Mouse (Mus musculus): ENCODE results near the gene Drc1. TPM values are rescaled to one million over a fixed set of nuclear protein-coding genes. Genes with fewer than 3 reads are reported as not detected.

Drc1 gene
- total RNA-seq (2021): under 1 TPM in 1 of 2 experiments, not detected in 1; 0.49 TPM
- long read RNA-seq, experiment 1: 0 reads
- long read RNA-seq, experiment 2: 0 reads

DNA sequence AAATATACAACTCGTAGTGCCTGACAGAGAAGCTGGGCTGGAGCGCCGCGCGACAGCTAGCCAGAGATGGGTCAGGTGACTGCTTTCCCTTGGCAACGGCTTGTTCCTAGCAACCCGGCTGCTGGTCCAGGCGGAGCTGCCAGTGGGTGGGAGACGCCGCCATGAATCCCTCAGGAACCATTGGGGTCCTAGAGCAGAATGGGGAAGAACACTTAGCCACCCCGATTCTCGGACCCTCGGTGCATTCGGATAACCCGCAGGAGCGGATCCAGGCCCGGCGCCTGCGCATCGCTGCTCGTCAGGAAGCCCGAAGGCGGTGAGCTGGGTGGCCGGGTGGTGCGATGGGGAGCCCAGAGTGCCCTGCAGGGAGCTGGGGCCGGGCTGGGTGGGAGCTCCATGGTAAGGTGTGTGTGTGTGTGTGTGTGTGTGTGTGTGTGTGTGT, at the start of gene Drc1:
Drc1 (plus strand) TSS at position 98 of the 442 bp plus-strand sequence.
- peak; percentile 31 for DNase-seq

DNA sequence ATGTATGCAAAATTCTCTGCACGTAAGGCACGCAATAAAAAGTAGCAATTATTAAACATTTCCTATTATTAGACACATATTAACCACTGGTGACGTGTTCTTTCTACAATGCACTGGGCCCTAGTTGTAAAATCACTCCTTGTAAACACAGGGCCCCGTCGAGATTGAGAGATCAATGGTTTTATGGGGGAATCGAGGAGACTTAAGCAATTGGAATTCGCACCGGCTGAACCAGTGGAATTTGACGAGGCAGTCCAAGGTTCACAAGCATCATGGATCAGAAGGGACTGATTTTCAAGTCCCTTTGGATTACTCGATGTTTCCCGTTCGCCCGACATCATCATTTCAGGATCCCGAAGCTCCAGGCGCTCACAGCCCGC, 49.3 kb upstream of the Drc1 start:
- no peak for DNase-seq

DNA sequence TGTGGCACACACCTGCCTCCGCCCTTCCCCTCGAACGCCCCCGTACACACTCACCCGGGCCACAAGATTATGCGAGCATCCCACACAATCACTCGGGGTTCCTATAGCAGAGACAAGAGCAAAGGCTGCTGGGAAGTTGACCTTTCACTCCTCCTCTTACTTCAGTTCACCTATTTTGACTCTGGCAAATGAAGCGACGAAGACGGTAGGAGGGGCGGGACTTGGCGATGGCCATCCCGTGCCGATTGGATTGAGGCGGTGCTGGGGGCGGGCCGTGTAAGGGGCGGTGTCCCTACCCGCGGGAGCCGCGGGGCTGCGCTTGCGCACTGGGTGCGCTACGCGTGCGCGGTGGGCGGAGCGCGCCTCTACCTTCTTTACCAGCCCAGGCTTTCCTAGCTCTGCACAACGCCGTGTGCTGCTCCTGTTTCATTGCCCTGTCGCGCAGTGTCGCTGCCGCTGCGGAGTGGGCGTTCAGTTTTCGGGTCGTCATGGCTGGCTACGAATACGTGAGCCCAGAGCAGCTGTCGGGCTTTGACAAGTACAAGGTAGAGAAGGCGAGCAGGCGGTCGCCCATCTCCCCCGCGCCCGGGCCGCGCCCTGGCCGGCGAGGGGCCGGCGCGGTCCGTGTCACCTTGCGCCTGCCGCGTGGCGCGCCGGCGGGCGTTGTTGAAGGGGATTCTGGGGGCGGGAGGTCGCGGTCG, 48.8 kb upstream of the Drc1 start, which contains the start of gene Selenoi:
Selenoi (plus strand) TSS at position 311 of the 701 bp plus-strand sequence.
- DNase-seq: peak; percentile 97

DNA sequence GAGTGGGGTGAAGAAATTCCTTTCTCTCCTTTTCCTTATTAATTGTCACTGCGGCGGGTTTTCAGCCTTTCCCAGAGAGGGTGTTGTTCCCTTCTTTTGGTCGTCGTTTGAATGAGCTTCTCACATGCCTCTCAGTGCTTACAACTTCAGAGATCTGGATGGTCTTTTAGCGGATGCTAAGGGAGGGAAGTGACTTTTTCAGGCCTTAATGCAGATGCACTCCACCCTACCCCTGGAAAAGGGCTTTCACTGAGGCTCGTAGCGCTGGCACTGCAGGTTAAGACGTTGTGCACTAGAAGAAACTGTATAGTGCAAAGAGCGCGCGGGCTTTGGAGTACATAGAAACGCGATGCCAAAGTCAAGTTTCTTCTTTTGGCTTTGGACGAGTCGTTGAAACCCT, 48.1 kb upstream of the Drc1 start:
- no peak for DNase-seq

DNA sequence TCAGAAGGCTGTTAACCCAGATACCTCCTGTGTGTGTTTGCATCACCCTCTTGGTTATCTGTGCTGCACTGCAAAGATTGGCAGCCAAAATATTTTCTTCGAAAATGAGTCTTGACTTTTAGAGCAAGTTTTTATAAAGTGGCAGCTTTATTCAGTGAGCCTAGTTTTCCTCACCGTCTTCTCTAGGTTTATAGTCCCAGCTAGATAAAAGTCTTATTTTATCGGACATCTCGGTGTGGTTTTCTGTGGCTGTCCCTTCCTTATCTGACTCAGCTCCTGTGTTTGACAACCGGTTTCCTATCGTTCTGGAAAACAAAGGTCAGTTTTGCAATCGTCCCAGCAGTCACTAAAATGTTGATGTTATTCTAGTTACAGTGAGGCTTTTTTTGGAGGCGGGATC, 47.2 kb upstream of the Drc1 start:
- no peak for DNase-seq

DNA sequence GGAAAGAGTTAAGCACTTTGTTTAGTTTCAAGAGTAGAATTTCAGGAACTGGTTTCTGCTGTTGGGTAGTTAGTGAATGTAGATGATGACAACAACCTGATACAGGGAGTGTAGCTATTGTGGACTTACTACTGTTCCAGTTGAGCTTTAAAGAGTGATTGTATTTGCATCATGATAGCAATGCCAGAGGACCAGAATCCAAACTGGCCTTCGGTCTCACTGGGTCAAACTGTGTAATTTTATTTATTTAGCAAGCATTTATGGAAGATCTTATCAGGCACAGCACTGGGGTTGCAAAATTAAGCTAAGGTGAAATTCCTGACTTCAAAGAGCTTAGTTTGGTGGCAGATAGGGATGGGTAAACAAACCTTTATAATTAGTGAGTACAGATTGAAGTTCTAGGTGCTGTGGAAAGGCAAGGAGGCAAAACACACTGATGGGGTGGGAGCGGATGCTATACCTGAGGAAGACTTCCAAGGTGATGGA, 45.5 kb upstream of the Drc1 start:
- DNase-seq: no peak

DNA sequence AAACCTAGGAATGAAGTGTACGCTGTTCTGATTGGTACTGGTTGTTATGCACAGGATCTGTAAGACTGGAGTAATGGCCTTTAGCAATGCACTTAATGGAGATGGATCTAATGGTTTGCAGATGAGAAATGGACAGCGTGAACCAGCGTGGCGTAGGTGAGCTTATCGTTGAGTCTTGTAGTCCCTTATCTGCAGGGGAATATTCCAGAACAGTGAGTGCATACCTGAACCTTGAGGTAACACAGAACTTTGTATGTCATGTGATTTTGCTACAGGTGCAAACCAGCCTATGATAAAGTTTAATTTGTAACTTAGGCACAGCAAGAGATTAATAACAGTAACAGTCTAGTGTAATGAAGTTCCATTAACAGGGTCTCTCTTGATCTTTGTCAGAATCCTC, 42.7 kb upstream of the Drc1 start:
- no peak for DNase-seq

DNA sequence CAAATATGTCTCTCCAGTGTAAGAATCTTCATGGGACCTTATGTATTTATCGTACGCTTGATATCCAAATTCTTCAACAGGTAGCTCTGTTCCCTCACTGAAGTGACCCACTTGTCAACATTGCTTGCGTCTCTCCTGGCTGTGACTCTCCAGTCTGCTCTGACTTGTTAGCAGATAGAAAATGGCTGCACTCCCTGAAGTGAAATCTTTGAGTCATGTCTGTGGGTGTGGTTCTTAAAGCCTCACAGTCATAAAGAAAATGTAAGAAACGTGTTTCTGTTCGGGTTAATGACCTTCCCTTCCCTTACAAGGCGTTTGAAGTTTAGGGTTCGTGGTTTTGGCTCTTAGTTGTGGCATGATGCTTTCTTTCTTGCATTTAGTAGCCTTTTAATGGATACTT, 40.6 kb upstream of the Drc1 start:
- no peak for DNase-seq

DNA sequence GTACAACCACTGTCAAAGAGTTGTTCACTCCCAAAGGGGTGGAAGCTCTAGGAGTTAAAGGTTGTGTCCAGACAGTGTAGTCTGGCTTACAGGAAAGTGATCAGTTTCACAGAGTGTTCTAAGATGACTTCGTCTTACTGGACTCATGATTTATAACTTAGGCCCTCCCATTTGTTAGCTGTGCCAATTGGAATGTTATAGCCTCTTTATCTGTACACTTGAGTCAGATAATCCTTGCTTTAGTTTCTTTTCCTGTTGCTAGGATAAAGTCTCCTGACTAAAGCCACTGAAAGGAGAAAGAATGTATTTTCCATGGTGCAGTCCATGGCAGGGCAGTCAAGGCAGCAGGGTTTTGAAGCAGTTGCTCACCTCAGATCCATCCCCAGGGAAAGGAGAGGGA, 38.8 kb upstream of the Drc1 start:
- no peak for DNase-seq

DNA sequence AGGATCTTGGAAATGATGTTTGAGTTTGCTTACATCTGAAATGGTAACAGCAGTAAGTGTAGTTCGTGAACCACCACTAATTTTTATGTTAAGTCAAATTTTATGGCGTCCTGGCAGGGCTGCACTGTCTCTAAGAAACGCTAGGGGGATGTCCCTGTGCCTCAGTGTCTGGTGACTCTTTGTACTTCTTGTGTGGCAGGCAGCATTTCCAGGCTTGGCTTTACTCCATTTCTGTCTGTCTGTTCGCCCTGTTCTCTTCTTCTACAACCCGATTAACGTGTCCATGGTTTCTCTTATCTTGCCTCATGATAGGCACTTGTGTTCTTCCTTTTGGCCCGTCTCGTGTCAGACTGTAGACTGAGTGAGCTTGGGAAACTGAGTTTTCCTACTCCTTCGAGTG, 37.4 kb upstream of the Drc1 start:
- no peak for DNase-seq

DNA sequence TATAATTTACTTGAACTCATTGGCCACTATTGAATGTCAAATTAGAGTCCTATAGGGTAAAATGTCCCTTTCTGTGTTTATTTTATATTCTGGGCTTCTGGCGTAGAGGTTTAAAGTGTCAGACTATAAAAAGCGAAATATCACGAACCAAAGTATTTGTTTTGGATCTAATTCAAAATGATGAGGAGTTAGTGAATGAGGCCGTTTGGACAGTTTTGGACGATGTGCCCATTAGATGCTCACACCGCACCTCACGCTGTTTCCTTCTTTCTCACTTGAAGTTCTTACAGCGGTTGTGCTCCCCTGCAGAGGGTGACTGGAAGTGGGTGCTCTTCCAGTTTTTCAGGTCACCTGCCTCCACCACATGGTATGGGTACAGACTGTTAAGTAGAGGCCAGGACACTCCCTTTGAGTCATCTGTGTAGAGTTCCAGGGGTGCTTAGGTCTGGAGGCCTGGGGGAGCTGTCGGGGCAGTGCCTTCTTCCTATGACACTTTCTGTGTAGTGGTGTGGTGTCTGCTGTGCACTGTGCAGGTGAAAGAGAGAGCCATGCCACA, 35.2 kb upstream of the Drc1 start:
- DNase-seq: no peak

DNA sequence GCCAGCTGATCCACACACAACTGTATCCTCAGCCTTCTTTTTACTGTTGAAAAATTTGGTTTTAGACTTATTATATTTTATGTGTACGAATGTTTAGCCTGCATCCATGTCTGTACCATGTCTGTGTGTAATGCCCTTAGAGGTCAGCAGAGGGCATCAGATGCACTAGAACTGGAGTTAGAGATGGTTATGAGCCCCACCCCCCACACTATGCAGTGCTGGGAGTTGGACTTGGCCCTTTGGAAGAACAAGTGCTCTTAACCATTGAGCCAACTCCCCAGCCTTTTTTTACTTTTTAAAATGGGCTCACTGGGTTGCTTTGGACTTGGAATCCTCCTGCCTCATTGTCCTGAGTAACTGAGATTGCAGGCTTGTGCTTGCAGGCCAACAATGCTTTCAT, 33.5 kb upstream of the Drc1 start:
- DNase-seq: no peak

DNA sequence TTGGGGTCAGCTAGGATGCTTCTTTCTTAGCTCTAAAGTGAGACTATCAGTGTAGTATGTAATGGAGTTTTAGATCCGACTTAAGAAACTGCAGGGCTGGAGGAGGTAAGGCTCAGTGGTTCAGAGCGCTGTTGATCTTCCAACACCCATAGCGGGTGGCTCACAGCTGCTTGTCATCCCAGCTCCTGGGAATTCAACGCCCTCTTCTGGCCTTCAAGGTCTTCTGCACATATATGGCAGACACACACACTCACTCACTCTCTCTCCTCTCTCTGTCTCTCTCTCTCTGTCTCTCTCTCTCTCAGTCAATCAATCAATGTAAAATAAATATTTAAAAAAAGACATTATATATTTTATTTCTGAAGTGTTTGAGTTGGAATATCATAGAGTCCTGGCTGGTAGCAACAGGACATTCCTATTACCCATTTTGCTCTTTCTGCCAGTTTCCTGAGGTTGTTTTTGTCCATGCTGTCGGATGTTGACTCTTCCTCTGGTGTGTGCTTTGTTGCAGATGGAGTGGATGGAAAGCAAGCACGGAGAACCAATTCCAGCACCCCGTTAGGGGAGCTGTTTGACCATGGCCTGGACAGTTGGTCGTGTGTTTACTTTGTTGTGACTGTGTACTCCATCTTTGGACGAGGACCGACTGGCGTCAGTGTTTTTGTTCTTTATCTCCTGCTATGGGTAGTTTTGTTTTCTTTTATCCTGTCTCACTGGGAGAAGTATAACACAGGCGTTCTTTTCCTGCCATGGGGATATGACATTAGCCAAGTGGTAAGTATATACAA, 25.4 kb upstream of the Drc1 start:
- DNase-seq: no peak

DNA sequence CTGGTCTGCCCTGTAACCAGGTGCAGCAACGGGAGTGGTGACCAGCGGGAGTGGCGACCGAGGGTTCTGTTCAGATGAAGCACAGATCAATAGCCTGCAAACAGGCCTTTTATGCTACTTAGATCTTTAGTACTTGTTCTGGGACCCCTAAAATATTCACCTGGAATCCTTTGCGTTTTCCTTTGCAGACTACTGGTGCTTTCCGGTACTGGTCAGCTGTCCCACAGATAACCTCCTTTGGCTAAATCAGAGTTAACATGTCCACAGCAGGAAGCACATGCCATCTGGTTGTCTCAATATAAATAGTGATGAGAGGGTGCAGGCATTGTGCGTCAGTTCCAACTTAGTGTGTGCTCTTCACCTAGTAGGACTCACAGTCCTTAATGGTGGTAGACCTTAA, 22.4 kb upstream of the Drc1 start:
- no peak for DNase-seq

DNA sequence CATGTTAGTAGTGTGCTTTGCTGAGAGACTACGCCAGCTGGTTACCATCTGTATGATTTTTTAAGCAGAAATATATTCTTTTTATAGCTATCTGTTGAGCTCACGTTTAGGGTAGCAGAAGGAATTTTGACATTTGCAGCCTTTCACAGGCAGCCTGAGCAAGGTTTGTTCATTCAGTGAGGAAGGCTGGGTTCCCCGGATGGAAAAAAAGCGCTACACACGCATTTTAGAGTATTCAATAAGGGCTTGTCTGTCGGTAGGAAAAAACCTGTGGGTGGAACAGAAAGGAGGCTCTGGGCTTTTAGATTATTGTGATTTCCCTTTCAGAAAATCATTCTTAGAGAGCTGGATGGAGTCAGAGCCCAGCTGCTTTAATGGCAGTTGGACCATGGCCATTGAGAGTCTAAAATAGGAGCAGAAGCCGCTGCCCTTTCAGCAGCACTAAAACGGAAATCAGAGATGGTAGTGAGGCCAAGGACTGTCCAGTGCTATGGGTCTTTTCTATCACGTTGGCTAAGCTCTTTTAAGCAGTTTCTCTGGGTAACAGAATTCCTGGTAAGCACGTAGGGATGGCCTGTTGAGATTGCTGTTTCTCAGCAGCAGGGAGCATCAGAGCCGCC, 10.5 kb upstream of the Drc1 start:
- peak; percentile 21 for DNase-seq

DNA sequence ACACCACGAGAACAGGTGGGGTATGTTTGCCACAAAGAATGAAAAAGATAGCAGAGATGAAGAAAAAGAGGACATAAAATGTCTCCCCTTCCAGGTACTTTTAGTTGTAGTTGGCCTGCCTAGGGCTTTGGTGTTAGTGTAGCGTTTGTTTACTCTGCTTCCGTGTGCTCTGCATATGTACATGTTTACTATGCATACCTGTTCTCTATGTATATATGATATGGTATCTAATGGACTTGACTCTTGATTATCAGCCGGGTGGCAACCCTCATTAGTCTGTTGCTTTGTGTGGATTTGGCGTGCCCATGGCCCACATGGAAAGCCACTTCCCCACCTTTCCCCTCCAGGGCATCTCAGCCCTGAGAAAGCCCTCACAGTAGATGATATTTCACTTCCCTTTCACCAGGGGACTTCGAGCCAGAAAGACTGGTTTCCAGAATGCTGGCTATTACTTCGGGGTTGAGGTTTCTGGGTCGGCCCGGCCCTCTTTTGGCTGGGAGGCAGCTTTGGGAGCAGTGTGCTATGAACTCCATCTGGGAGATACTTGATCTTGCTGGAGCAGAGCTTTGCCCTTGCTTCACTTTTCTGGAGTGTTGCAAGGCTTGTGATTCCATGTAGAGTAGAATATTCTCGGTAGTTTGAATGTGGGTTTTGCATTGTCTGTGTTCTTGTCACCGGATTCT, 9.4 kb upstream of the Drc1 start:
- peak; percentile 45 for DNase-seq

DNA sequence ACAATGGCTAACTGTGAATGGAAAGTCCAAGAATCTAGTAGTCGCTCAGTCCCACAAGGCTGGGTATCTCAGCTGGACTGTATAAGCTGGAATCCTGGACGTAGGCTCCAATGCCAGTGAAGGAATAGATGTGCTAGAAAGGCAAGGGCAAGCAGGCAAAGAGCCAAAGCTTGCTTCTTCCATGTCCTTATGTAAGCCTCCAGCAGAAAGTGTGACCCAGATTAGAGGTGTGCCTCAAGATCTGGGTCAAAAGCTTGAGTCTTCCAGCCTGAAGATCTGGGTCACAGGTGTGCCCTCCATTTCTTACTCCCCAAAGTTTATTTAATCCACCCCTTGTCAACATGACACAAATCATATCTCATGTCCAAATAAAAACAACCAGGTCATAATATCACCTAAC, 4.8 kb upstream of the Drc1 start:
- no peak for DNase-seq

DNA sequence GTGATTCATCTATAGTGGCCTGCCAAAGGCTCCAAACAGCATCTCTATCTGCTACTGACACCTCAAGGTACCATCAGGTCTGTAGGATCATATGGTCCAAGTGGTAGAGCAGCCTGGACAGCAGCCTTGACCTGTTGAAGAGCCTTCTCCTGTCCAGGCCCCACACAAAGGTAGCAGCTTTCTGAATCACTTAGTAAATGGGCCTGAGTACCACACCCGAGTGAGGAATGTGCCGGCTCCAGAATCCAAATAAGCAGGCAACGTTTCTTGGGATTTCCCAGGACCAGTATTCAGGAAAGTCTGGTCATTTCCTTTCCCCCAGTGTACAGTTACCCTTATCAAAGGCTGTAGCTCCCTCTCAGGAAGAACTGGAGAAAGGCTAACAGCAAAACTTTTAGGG, 2.2 kb upstream of the Drc1 start:
- DNase-seq: no peak

DNA sequence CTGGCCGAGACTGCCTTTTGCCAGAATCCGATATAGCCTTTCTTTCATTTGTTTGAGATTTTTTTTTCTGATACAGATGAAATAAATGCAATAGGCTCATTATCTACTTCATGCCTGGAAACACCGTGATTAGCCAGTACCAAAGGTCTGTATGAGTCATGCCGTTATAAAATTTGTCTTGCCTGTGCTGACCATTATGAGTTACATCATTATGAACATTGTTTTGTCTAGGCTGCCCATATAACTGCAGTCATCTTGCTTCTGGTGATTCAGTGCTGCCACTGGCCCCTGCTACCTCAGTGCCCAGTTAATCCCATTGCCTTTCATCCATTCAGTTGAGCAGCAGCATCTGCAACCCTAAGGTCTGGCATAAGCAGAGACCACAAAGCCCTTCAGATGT, 1.7 kb upstream of the Drc1 start:
- DNase-seq: no peak

DNA sequence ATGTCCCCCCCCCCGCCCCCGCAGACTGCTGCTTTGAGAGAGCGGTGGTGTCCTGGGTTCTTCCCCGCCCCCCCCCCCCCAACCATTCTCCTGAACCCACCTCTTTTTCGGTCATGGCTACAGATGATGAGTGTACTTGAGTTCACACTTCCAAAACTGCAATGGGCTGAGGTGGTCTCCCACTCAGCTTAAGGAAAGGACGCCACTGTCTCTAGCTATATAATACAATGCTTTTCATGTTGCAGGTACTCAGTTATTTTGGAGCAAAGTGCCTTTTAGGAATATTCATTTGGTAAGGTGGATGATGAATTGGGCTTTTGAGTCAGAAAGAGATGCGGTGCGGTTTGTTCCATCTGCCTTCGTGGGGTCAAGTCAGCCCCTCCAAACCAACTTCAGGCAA, 324 bp upstream of the Drc1 start:
- DNase-seq: no peak

DNA sequence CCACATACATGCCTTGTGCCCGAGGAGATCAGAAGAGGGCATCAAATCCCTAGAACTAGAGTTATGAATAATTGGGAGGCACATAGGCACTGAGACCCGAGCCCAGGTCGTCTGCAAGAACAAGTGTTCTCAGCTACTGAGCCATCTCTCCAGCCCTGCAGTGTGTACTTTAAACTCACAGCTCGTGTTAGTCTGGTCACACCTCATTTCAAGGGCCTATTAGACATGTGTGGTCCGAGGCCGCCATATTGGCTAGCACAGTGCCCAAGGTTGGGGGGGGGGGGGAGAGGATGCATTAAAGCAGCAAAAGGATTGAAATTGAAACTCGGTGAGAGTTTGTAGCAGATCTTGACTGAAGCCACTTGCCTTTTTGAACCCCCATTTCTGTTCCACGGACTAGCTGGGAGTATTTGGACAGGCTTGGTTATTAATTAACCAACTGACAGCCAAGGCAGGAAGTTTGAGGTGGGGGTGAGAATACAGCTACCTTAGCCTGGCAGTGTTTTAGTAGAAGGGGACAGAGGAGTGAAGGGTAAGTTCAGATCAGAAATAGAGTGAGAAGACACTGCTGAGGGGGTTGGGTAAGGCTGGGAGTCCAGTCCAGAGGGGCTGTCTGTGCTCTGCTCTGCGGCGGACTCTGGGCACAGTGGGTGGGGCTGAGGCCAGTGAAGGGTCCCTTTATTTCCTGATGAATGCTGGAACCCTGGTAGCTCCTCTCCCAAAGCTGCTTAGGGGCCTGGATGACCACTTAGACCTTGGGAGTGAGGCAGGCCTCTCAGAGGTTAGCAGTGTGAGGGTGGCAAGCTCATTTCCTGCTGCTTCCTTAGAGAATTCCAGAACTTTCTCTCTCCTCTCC, 5.0 kb downstream of the Drc1 start:
- DNase-seq: no peak

Data from gastrocnemius, postnatal 10 days (tissue).